Mouse (Mus musculus) heart, embryonic 13.5 days (tissue): ENCODE measurements around the gene Fam198a. TPM values are rescaled to one million over a fixed set of nuclear protein-coding genes. Genes with fewer than 3 reads are reported as not detected.
A peak's percentile ranks its signal among the peaks of the same experiment; 100 is the strongest.

ENCODE experiments used
- ATAC-seq: fragments of 200-750 bp; cut with Nextera tagmentation; 2 replicates; pipeline ENCODE4 v1.8.0; 2017; ENCODE audit warnings: moderate TSS enrichment; ENCODE audit not compliant: insufficient number of reproducible peaks, low FRiP score, low TSS enrichment; ENCODE audit errors: extremely low read depth
- H3K27ac ChIP-seq: fragments of 300-500 bp; sonication (generic); replicated peaks from 2 replicates; pipeline ENCODE4 v1.5.1; 2015; ENCODE audit warnings: moderate library complexity, mild to moderate bottlenecking, inconsistent platforms
- H3K27me3 ChIP-seq: fragments of 300-500 bp; sonication (generic); replicated peaks from 2 replicates; pipeline ENCODE4 v1.6.1; 2015; ENCODE audit warnings: mild to moderate bottlenecking, inconsistent platforms
- H3K36me3 ChIP-seq: fragments of 300-500 bp; sonication (generic); 2 replicates; pipeline ENCODE4 v1.6.1; 2015; ENCODE audit warnings: mild to moderate bottlenecking, inconsistent platforms
- H3K4me1 ChIP-seq: fragments of 300-500 bp; sonication (generic); 2 replicates; pipeline ENCODE4 v1.6.1; 2015; ENCODE audit warnings: inconsistent platforms
- H3K4me2 ChIP-seq: fragments of 300-500 bp; sonication (generic); 2 replicates; pipeline ENCODE4 v1.6.1; 2015; ENCODE audit warnings: inconsistent platforms, mild to moderate bottlenecking, moderate library complexity
- H3K4me3 ChIP-seq: fragments of 300-500 bp; sonication (generic); 2 replicates; pipeline ENCODE4 v1.5.1; 2015; ENCODE audit warnings: moderate library complexity, mild to moderate bottlenecking, inconsistent platforms
- H3K9ac ChIP-seq: fragments of 300-500 bp; sonication (generic); 2 replicates; pipeline ENCODE4 v1.6.1; 2015; ENCODE audit warnings: inconsistent platforms, mild to moderate bottlenecking, moderate library complexity
- H3K9me3 ChIP-seq: fragments of 300-500 bp; sonication (generic); 2 replicates; pipeline ENCODE4 v1.6.1; 2016; ENCODE audit warnings: inconsistent platforms
- WGBS: fragments of 180-500 bp; shearing (Covaris S2); methylation state at CpG from one replicate; pipeline ENCODE4 v1.1.7; 2015; ENCODE audit warnings: mixed read lengths; 5-methylcytosine and 5-hydroxymethylcytosine counted together
- polyA plus RNA-seq: library from polyadenylated mRNA; unstranded; fragments of >200 nt; fragmentation: Nextera tagmentation; extraction: Ambion mirVana; gene quantifications from 2 replicates; pipeline ENCODE4 v1.2.1, GENCODE M21; 2015

Gene Fam198a
- polyA plus RNA-seq, 1 experiment from 2014 or later, result 0.94 TPM

- H3K4me2 ChIP-seq, result no peak overlapping the region
- H3K4me3 ChIP-seq, result no peak overlapping the region
- no peak for ATAC-seq
- no peaks in the 10 kb centered on the region for H3K9me3 ChIP-seq
- peaks cover 57% of the 10 kb centered on the region for H3K4me1 ChIP-seq
- no peaks in the 10 kb centered on the region for H3K36me3 ChIP-seq
- no peaks in the 10 kb centered on the region for H3K27me3 ChIP-seq
- H3K27ac ChIP-seq, result peak overlapping the region; percentile 77
- H3K9ac ChIP-seq, result no peak overlapping the region
- whole genome bisulfite sequencing, result 36% methylated on average over 5 of the region's 5 CpGs
These were observed 73.1 kb downstream of the Fam198a start for GRCm38 (mm10) chr9:122023873-122024272.

- no peaks in the 10 kb centered on the region for H3K36me3 ChIP-seq
- no peak overlapping the region for H3K27ac ChIP-seq
- ATAC-seq, result no peak
- H3K4me1 ChIP-seq, result peaks cover 56% of the 10 kb centered on the region
- WGBS, result 89% methylated on average over 6 of the region's 6 CpGs
- H3K9ac ChIP-seq, result no peak overlapping the region
- no peaks in the 10 kb centered on the region for H3K27me3 ChIP-seq
- no peak overlapping the region for H3K4me2 ChIP-seq
- no peak overlapping the region for H3K4me3 ChIP-seq
- no peaks in the 10 kb centered on the region for H3K9me3 ChIP-seq
These were observed 73.6 kb downstream of the Fam198a start for GRCm38 (mm10) chr9:122024419-122024818.

DNA sequence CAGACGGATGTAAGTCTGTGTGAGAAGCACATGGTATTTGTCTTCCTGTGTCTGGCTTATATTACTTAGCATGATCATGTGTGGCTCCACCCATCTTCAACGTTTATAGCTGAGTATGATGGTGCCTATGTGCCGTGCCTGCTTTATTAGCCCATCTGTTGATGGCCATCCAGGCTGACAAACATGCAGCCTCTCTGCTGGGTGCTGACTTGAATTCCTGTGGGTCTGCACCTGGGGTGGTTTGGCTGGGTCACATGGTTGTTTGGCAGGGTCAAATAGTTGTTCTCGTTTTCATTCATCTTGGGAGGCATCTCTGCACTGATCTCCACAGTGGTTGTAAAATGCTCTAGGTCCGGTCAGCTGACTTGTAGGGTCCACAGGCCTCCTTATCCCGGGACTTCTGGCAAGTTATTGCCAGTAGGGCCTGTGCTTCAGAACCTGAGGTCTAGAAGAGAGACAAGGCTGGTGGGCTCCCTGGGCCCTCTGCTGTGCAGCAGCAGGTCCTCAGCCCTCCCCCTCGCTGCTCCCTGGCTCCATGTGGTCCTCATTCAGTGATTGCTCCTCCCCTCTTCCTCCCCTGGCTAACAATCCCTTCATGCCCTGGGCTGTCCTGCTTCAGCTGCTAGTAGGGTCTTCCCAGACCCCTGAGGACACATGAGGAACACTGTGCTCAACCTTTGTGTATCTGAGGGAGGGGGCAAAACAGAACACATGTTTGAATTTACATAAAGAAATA, 75.2 kb downstream of the Fam198a start:
- H3K9me3 ChIP-seq, result no peaks in the 10 kb centered on the region
- 0 out of 2 replicates have a peak, but pooled peaks cover 3% of the 10 kb centered on the region for H3K27me3 ChIP-seq
- H3K9ac ChIP-seq, result no peak overlapping the region
- WGBS, result 61% methylated on average over 7 of the region's 7 CpGs
- ATAC-seq, result no peak
- H3K4me1 ChIP-seq, result peaks cover 59% of the 10 kb centered on the region
- H3K36me3 ChIP-seq, result no peaks in the 10 kb centered on the region
- H3K27ac ChIP-seq, result 0 out of 2 replicates have a peak overlapping the region, but pooled peaks have one; percentile 82
- no peak overlapping the region for H3K4me3 ChIP-seq
- no peak overlapping the region for H3K4me2 ChIP-seq

DNA sequence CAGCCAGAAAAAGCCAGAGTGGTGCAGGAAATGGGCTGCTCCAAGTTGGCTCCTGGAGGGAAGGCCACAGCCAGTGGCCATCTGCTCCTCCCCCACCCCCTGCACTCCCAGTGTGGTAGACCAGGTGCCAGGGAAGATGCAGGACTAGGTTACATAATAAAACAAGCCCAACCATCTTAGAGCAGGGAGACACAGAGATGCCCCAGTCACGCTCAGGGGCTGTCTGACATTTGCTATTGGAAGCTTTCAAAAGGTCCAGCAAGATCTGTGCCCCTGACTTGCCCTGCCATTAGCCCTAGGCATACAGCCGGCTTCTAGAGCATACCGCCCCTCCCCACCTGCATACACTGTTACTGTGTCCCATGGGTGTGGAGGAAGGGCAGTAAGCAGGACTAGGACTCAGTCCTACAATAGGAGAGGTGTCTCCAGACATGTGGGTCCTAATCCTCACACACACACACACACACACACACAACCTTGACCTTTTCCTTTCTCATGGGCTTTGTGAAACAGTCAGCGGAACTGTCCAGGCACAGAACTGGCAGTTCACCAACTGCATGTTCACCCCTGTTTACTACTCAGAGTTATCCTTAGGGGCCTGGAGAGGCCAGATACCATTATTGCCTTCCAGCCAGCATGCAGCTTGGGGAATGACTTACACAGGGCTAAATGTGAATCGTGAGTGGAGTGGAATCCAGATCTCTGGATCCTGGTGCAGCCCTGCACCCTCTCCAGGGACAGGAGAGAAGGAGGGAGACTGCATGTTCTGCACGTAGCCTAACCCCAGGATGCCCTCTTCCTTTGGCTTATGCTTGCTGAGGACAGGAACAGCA, 76.5 kb downstream of the Fam198a start:
- H3K9ac ChIP-seq, result no peak overlapping the region; the same call in 1 of the 2 replicates
- no peaks in the 10 kb centered on the region for H3K9me3 ChIP-seq
- H3K27me3 ChIP-seq, result 0 out of 2 replicates have a peak, but pooled peaks cover 3% of the 10 kb centered on the region
- H3K4me2 ChIP-seq, result no peak overlapping the region
- H3K4me1 ChIP-seq, result peaks cover 58% of the 10 kb centered on the region
- WGBS, result 49% methylated on average over 6 of the region's 6 CpGs
- peak overlapping the region; percentile 82 for H3K27ac ChIP-seq
- ATAC-seq, result no peak
- H3K4me3 ChIP-seq, result no peak overlapping the region
- no peaks in the 10 kb centered on the region for H3K36me3 ChIP-seq

DNA sequence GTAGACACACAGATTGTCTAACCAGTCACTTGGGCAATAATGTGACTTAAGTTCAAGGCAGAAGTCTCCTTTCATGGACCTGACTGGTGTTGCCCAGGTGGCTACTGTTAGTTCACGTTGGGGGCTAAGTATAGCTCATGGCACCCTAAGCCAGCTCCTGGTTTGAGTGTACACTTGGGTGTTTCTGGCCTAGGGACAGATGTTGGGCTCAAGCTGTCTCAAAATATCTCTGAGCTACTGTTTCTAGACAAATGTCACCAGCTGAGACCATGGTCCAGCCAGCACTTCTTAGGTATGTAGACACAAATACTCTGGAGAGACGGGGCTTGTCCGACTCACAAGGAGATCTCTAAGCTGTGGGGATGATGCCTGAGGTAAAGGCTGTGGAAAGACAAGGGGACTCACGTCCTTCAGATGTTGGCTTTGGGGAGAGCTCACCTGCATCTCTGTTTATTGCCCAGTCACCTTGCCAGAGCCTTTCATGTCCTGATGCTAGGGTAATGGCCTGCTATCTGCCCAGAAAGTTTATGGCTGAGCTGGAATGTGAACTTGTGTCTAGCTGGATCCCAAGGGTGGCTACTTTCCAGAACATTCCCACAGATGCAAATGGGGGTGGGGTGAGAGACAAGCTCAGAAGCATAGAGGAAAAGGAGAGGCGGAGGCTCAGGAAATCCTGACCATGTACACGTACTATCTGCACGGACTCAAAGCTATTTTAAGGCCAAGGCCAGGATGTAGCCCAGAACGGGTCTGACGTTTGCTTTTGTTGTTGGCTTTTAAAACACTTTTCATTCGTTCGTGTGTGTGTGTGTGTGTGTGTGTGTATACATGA, 77.3 kb downstream of the Fam198a start:
- peak overlapping the region; percentile 82 for H3K27ac ChIP-seq
- no peak overlapping the region; the same call in 1 of the 2 replicates for H3K9ac ChIP-seq
- H3K4me2 ChIP-seq, result no peak overlapping the region
- H3K4me3 ChIP-seq, result no peak overlapping the region
- peaks cover 50% of the 10 kb centered on the region for H3K4me1 ChIP-seq
- WGBS, result 36% methylated on average over 11 of the region's 11 CpGs
- ATAC-seq, result no peak
- 0 out of 2 replicates have a peak, but pooled peaks cover 3% of the 10 kb centered on the region for H3K27me3 ChIP-seq
- H3K9me3 ChIP-seq, result no peaks in the 10 kb centered on the region
- no peaks in the 10 kb centered on the region for H3K36me3 ChIP-seq

- Histone ChIP-seq H3K27ac (no peak overlapping the region), H3K27me3 (0 out of 2 replicates have a peak, but pooled peaks cover 3% of the 10 kb centered on the region), H3K4me1 (peaks cover 50% of the 10 kb centered on the region), H3K36me3 (no peaks in the 10 kb centered on the region), H3K9me3 (no peaks in the 10 kb centered on the region), H3K4me2 (no peak overlapping the region), H3K4me3 (no peak overlapping the region), H3K9ac (no peak overlapping the region)
- no peak for ATAC-seq
- 81% methylated on average over 7 of the region's 7 CpGs for WGBS
These were observed 79.0 kb downstream of the Fam198a start for GRCm38 (mm10) chr9:122029765-122030164.

Other genes with a start within 250 kb of the Fam198a start
- gene Sec22c, start 245.5 kb upstream of the Fam198a start, polyA plus RNA-seq, result 5.4 and 6.3 TPM in 2 replicates
- gene Ss18l2, start 240.7 kb upstream of the Fam198a start, polyA plus RNA-seq, result 163 and 176 TPM in 2 replicates
- 40.1 and 42.3 TPM in 2 replicates for gene Nktr, start 231.8 kb upstream of the Fam198a start, polyA plus RNA-seq
- gene Zfp651, start 191.7 kb upstream of the Fam198a start, polyA plus RNA-seq, result 11.1 and 12.5 TPM in 2 replicates
- gene Klhl40, start 173.4 kb upstream of the Fam198a start, polyA plus RNA-seq, result 1.4 and 2.1 TPM in 2 replicates
- gene Hhatl, start 158.5 kb upstream of the Fam198a start, polyA plus RNA-seq, result 10.3 and 10.7 TPM in 2 replicates
- 0.05 TPM in 1 of 2 replicates, not detected in the other for gene Ccdc13, start 111.5 kb upstream of the Fam198a start, polyA plus RNA-seq
- 230 and 277 TPM in 2 replicates for gene Higd1a, start 92.6 kb upstream of the Fam198a start, polyA plus RNA-seq
- 0.64 and 0.79 TPM in 2 replicates for gene Ackr2, start 52.6 kb upstream of the Fam198a start, polyA plus RNA-seq
- gene Cyp8b1, start 34.7 kb upstream of the Fam198a start, polyA plus RNA-seq, result not detected in 2 replicates
- 11.7 and 12.4 TPM in 2 replicates for gene Pomgnt2, start 46.1 kb downstream of the Fam198a start, polyA plus RNA-seq
- gene Snrk, start 166.3 kb downstream of the Fam198a start, polyA plus RNA-seq, result 38.0 and 39.4 TPM in 2 replicates